Mouse (Mus musculus): ENCODE data around the gene Fzr1. TPM values are rescaled to one million over a fixed set of nuclear protein-coding genes. Genes with fewer than 3 reads are reported as not detected.

The Fzr1 gene
- polyA plus RNA-seq, 1 experiment from 2014 or later, result 149 TPM

DNA sequence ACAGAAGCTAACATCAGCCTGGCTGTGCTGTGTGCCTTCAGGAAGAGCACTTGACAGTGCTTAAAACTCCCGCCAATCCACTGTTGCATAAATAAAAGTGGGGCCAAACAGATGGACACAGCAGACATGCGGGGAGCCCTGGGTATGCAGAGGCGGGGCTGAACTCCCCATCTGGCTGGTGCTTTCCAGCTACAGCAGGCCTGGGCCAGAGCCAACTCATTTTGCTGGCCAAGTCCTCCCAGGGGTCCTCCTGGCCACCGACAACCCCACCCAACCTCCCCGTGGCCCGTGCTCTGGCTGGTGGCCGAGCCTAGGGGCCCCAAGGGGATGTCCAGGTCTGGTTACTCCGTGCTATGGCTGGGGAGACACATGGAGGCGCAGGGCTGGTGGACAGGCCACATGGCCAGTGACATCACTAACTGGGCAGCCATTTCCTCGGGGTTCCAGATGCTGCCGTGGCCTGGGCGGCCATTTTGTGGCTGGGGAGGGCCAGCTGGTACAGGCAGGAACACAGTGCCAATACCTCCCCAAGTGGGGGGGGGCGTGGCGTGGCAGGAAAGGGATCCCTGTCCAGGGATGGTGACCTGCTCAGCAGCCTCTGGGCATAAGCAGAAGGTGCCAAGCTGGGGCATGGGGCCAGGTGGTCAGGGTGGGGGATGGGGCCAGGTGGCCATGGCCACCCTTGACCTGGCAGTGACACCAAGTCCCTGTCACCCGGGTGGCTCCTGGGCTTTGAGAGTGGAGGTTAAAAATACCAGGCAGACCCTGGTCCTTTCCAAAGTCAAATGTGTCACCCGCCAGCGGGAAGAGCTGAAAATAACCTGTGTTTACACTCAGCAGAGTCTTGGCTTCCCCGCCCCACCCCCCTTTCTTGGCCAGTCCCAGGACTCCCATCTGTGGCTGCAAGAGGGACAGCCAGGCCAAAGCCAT, 33.4 kb upstream of the Fzr1 start:
- ATAC-seq, result peak; percentile 18; the same call in 1 of the 2 replicates
- Histone ChIP-seq H3K27ac (ENCODE audit: low read depth, low read length) (peak overlapping the region; percentile 81), H3K4me3 (ENCODE audit: low read length) (no peak overlapping the region), H3K9me3 (ENCODE audit: control insufficient read depth, low read length) (no peaks in the 10 kb centered on the region), H3K9ac (ENCODE audit: low read depth, low read length) (peak overlapping the region; percentile 43; the same call in 1 of the 2 replicates), H3K4me2 (ENCODE audit: low read length) (peak overlapping the region; percentile 15; the same call in 1 of the 2 replicates), H3K36me3 (ENCODE audit: control insufficient read depth, insufficient read depth, low read length) (peaks cover 4% of the 10 kb centered on the region), H3K4me1 (ENCODE audit: control insufficient read depth, insufficient read depth, low read depth, low read length) (peaks cover 54% of the 10 kb centered on the region), H3K27me3 (replicated peaks; ENCODE audit: control insufficient read depth, insufficient read depth, low read length) (peaks cover 3% of the 10 kb centered on the region; the same call in 1 of the 2 replicates)
- 37% methylated on average over 18 of the region's 18 CpGs for WGBS

DNA sequence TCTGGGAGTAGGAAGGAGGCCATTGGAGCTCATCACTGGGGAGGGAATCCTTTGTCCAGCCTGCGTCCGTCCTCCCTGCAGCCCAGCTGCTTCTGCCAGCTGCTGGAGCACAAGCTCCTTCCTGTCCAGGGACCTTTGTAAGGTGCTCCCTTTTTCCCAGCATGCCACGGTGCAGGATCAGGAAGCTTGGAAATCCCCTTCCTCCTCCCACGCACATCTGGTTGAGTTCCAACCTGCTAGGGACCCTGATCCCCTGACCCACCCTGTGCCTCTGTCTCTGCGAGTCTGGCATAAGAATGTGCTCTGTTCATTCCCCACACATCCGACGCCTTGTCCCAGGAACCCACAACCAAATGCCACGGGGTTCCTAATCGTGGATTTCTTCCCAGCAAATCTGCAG, 32.7 kb upstream of the Fzr1 start:
- Histone ChIP-seq H3K36me3 (ENCODE audit: control insufficient read depth, insufficient read depth, low read length) (peaks cover 12% of the 10 kb centered on the region), H3K4me2 (ENCODE audit: low read length) (no peak overlapping the region), H3K27ac (ENCODE audit: low read depth, low read length) (peak overlapping the region; percentile 81), H3K4me1 (ENCODE audit: control insufficient read depth, insufficient read depth, low read depth, low read length) (peaks cover 52% of the 10 kb centered on the region), H3K27me3 (replicated peaks; ENCODE audit: control insufficient read depth, insufficient read depth, low read length) (peaks cover 3% of the 10 kb centered on the region; the same call in 1 of the 2 replicates), H3K4me3 (ENCODE audit: low read length) (no peak overlapping the region), H3K9ac (ENCODE audit: low read depth, low read length) (no peak overlapping the region), H3K9me3 (ENCODE audit: control insufficient read depth, low read length) (no peaks in the 10 kb centered on the region)
- no peak for ATAC-seq
- WGBS, result 62% methylated on average over 9 of the region's 9 CpGs

DNA sequence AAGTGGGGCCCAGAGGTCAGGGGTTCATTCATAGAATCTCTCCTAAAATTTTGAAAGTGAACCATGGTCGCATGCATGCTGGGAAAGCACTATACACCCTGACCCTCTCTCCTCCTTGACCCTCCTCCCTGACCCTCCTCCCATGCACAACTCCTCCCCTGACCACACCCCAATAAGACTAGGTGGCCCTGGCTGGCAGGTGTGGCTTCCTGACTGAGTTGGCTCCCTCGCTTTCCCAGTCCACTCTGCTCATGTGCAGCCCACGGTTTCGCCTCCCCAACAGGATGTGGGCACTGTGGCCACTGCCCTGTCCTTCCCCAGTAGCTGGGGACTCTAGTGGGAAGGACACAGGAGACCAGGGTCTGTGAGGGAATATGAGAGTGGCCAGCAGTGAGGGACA, 32.0 kb upstream of the Fzr1 start:
- Histone ChIP-seq H3K36me3 (ENCODE audit: control insufficient read depth, insufficient read depth, low read length) (peaks cover 14% of the 10 kb centered on the region), H3K9ac (ENCODE audit: low read depth, low read length) (no peak overlapping the region), H3K4me3 (ENCODE audit: low read length) (no peak overlapping the region), H3K4me2 (ENCODE audit: low read length) (no peak overlapping the region), H3K4me1 (ENCODE audit: control insufficient read depth, insufficient read depth, low read depth, low read length) (peaks cover 49% of the 10 kb centered on the region), H3K27ac (ENCODE audit: low read depth, low read length) (0 out of 2 replicates have a peak overlapping the region, but pooled peaks have one; percentile 81), H3K27me3 (replicated peaks; ENCODE audit: control insufficient read depth, insufficient read depth, low read length) (peaks cover 3% of the 10 kb centered on the region; the same call in 1 of the 2 replicates), H3K9me3 (ENCODE audit: control insufficient read depth, low read length) (no peaks in the 10 kb centered on the region)
- no peak for ATAC-seq
- 70% methylated on average over 4 of the region's 4 CpGs for WGBS

DNA sequence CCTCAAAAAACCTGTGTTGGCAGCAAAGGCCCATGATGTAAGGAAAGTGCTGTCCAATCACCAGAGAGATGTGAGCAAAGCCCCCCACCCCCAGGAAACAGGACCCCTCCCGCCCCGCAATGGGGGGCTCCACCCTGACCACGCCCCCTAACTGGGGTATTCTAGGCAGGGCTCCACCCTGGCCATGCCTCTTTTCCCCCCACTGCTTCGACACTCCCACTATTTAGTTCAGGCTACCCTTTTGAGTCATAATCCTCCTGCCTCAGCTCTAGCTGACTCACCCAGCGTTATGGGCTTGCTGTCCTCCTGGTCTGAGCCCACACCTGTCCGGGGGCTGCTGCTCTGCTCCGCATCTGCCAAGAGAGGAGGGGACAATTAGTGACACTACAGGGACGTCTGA, 31.0 kb upstream of the Fzr1 start:
- Histone ChIP-seq H3K36me3 (ENCODE audit: control insufficient read depth, insufficient read depth, low read length) (peaks cover 18% of the 10 kb centered on the region), H3K4me2 (ENCODE audit: low read length) (no peak overlapping the region), H3K27ac (ENCODE audit: low read depth, low read length) (peak overlapping the region; percentile 29), H3K9ac (ENCODE audit: low read depth, low read length) (no peak overlapping the region), H3K4me1 (ENCODE audit: control insufficient read depth, insufficient read depth, low read depth, low read length) (peaks cover 41% of the 10 kb centered on the region), H3K4me3 (ENCODE audit: low read length) (no peak overlapping the region), H3K27me3 (replicated peaks; ENCODE audit: control insufficient read depth, insufficient read depth, low read length) (peaks cover 3% of the 10 kb centered on the region; the same call in 1 of the 2 replicates), H3K9me3 (ENCODE audit: control insufficient read depth, low read length) (no peaks in the 10 kb centered on the region)
- no peak for ATAC-seq
- WGBS, result 11% methylated on average over 8 of the region's 8 CpGs

DNA sequence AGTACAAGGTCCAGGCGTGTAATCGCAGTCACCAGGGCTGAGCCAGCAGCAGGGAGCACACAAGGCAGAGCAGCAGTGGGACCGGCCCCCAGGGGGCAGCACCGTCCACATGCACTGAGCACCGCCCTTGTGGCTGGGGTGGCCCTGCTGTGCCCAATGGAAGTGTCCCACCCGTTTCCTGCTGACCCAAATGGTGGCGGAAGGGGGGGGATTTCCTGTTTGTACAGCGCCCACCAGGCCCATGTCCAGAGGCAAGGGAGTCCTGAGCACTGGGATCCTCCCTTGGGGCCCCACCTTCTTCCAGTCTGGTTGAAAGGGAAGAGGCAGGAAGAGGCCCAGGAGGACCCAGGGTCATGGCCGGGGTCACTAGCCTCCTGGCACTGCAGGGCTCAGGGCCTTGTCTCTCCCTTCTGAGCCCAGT, 30.6 kb upstream of the Fzr1 start:
- ATAC-seq, result no peak
- no peak overlapping the region for H3K4me3 ChIP-seq (ENCODE audit: low read length)
- peaks cover 37% of the 10 kb centered on the region for H3K4me1 ChIP-seq (ENCODE audit: control insufficient read depth, insufficient read depth, low read depth, low read length)
- H3K27me3 ChIP-seq (replicated peaks; ENCODE audit: control insufficient read depth, insufficient read depth, low read length), result peaks cover 3% of the 10 kb centered on the region; the same call in 1 of the 2 replicates
- no peaks in the 10 kb centered on the region for H3K9me3 ChIP-seq (ENCODE audit: control insufficient read depth, low read length)
- WGBS, result 19% methylated on average over 9 of the region's 9 CpGs
- peaks cover 21% of the 10 kb centered on the region for H3K36me3 ChIP-seq (ENCODE audit: control insufficient read depth, insufficient read depth, low read length)
- H3K27ac ChIP-seq (ENCODE audit: low read depth, low read length), result peak overlapping the region; percentile 29
- no peak overlapping the region for H3K9ac ChIP-seq (ENCODE audit: low read depth, low read length)
- no peak overlapping the region for H3K4me2 ChIP-seq (ENCODE audit: low read length)

DNA sequence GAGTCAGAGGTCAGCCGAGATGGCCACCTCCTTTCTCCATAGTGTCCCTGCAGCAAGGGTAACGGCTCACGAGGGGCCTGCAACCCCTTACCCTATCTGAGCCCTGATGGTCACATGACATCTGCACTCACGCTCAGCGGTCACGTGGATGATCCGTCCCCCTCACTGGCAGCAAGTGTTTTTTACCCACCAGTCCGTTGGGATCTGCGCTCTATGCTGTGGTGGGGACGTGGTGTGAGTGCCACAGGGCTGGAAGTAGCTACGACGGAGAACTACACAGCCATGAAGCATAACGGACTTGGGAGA, 30.1 kb upstream of the Fzr1 start:
- 50% methylated on average over 13 of the region's 13 CpGs for WGBS
- no peak for ATAC-seq

DNA sequence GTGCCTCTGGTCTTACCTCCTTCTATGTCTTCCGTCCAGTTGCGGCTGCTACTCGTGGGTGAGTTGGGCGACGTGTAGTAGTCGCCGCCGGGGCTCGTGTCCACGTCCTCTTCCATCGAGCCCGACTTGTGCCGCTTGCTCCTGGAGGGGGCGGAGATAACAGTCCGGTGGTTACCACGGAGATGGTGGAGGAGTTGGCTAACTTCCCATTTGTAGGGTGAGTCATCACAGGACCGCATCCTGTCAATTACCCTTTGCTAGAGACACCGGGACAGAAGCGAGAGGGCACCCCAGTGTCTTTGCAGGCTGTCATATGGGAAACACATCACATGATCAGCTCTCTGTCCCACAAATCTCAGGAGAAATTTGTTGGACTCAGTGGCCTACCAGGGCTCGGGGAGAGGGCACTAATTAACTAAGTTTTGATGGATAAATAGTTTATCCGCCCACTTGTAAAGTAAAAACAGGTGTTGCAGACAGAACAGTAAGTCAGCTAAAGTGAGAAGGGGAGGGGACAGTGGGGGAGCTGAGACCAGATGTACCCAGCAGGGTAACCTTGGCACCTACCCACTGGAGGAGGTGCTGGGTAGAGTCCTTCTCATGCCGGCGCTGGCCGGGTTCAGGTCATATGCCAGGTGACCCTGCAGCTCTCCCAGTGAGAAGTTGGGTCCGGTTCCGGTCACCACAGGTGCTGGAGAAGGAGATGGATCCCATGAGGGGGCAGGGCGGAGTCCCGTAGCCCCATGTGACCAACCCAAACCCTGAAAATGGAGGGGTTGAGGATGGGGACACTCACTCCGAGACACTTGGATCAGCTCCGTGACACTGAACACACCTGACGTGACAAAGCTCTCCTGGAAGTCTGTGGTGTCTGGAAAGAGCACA, 29.5 kb upstream of the Fzr1 start:
- 0 out of 2 replicates have a peak, but pooled peaks have one; percentile 2 for ATAC-seq
- Histone ChIP-seq H3K4me3 (ENCODE audit: low read length) (no peak overlapping the region), H3K4me2 (ENCODE audit: low read length) (peak overlapping the region; percentile 29), H3K9me3 (ENCODE audit: control insufficient read depth, low read length) (no peaks in the 10 kb centered on the region), H3K27ac (ENCODE audit: low read depth, low read length) (peak overlapping the region; percentile 26; the same call in 1 of the 2 replicates), H3K36me3 (ENCODE audit: control insufficient read depth, insufficient read depth, low read length) (peaks cover 21% of the 10 kb centered on the region), H3K9ac (ENCODE audit: low read depth, low read length) (no peak overlapping the region), H3K4me1 (ENCODE audit: control insufficient read depth, insufficient read depth, low read depth, low read length) (peaks cover 40% of the 10 kb centered on the region), H3K27me3 (replicated peaks; ENCODE audit: control insufficient read depth, insufficient read depth, low read length) (peaks cover 3% of the 10 kb centered on the region; the same call in 1 of the 2 replicates)
- 24% methylated on average over 31 of the region's 31 CpGs for WGBS

More for the DNA sequence above, 30.1 kb upstream of the Fzr1 start:
- Histone ChIP-seq H3K4me3 (ENCODE audit: low read length) (no peak overlapping the region), H3K4me2 (ENCODE audit: low read length) (no peak overlapping the region), H3K9ac (ENCODE audit: low read depth, low read length) (no peak overlapping the region), H3K27ac (ENCODE audit: low read depth, low read length) (no peak overlapping the region), H3K36me3 (ENCODE audit: control insufficient read depth, insufficient read depth, low read length) (peaks cover 21% of the 10 kb centered on the region), H3K9me3 (ENCODE audit: control insufficient read depth, low read length) (no peaks in the 10 kb centered on the region), H3K27me3 (replicated peaks; ENCODE audit: control insufficient read depth, insufficient read depth, low read length) (peaks cover 3% of the 10 kb centered on the region; the same call in 1 of the 2 replicates), H3K4me1 (ENCODE audit: control insufficient read depth, insufficient read depth, low read depth, low read length) (peaks cover 36% of the 10 kb centered on the region)

DNA sequence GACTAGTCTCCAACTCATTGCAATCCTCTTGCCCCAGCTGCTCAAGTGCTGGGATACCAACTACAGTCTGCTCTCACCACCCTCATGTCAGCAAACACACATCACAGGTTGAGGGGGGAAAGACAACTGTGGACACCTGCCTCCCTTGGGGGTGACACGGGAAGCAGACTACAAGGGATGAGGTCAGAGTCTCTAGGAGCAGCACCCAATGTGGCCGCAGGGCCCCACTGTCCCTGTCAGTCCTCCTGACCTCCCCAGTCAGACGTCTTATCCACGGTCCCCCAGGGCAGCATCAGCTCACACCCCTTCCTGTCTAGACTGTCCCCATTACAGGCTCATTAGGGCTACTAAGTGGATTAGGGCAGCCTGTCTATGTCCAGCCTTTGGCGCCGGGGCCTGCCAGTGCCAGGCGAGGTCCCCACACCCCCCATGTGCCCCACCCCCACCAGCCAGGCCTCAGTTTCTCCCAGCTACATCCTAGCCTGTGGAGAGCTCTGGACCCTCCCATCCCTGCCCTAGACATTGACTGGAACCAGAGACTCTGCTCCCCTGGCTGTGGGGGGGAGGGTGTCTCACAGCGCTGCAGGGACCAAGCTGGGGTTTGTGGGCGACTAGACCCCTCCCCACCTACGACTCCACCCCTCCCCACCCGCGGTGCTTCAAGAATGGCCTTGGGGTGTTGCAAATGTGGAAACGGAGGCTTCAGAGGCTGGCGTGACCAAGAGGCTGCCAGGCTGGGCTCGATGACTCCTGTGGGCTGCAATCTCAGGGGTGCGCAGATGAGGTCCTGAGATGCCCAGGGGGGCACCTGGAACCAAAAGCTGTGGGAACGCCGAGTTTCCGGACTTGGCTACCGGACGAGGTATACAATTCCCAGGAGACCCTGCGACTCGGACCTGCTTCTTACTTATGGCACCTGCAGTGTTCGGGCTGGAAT, 28.5 kb upstream of the Fzr1 start:
- Histone ChIP-seq H3K9ac (ENCODE audit: low read depth, low read length) (no peak overlapping the region), H3K4me1 (ENCODE audit: control insufficient read depth, insufficient read depth, low read depth, low read length) (peaks cover 42% of the 10 kb centered on the region), H3K9me3 (ENCODE audit: control insufficient read depth, low read length) (no peaks in the 10 kb centered on the region), H3K4me2 (ENCODE audit: low read length) (peak overlapping the region; percentile 29), H3K27me3 (replicated peaks; ENCODE audit: control insufficient read depth, insufficient read depth, low read length) (peaks cover 3% of the 10 kb centered on the region; the same call in 1 of the 2 replicates), H3K27ac (ENCODE audit: low read depth, low read length) (peak overlapping the region; percentile 26; the same call in 1 of the 2 replicates), H3K36me3 (ENCODE audit: control insufficient read depth, insufficient read depth, low read length) (peaks cover 21% of the 10 kb centered on the region), H3K4me3 (ENCODE audit: low read length) (no peak overlapping the region)
- WGBS, result 29% methylated on average over 24 of the region's 24 CpGs
- no peak for ATAC-seq
